Mouse (Mus musculus) heart, adult 11 months (tissue): Measurements from ENCODE around the gene Chchd10.

Source experiments
- DNase-seq: peaks from one replicate; pipeline ENCODE4 v3.0.0; 2022

The Chchd10 gene

GRCm38 (mm10) chr10:75951424-75952050 is 18.6 kb downstream of the Chchd10 start:
- DNase-seq = no peak

GRCm38 (mm10) chr10:75954381-75954811 is 21.5 kb downstream of the Chchd10 start, which contains the start of gene Gm5134:
Gm5134 (plus strand) TSS chr10:75954514.
- DNase-seq = no peak

DNA sequence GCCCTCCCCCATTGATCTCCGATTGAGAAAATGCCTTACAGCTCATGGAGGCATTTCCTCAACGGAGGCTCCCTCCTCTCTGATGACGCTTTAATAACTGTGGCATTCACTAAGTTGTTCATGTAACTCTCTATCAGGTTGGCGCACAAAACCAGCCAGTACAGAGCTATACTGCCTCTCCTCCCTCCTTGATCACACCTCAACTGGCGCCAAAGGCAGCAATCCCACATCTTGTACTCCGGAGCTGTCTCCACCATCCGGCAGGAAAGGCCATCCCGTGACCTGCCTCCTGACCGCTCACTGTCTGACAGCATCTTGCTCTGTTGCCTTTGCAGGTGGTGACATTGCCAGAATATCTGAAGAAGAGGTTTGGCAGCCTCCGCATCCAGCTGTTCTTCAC is 40.9 kb downstream of the Chchd10 start:
- peak; percentile 84 for DNase-seq

GRCm38 (mm10) chr10:75975216-75975615 is 42.3 kb downstream of the Chchd10 start:
- peak; percentile 69 for DNase-seq

- DNase-seq = peak; percentile 84
Measured at GRCm38 (mm10) chr10:75978119-75978834, 45.3 kb downstream of the Chchd10 start.

DNA sequence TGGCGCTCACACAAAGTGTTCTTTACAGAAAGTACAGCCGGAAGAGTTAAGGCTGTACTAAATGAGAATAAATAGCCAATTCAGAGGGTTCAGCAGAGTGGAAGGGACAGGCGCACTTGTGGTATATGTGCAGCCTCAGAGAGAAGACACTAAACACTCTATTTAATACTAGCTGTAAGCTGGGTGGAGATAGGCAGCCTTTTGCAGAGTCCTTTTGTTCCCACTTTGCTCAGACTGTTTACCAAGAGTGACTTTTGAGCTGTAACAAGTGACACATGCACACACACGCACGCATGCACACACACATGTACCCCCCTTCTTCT is 45.9 kb downstream of the Chchd10 start:
- DNase-seq = peak; percentile 40

DNA sequence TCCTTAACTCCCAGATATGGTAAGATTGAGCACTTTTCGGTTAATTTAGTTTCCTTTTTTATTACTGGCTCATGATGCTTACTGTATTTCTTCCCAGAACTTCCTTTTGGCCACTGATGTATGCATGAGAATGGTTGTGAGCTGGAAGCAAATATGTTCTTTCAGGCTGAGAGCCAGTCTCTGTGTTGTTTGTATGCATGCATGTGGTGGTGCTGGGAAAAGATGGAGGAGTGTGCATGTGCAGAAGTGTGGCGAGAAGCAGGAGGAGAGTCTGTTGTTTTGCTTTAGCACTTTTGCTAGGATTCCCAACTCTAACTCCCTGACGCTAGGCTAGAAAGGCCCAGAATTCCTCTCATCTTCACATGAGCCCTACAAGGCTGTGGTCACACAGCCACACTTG is 46.5 kb downstream of the Chchd10 start:
- peak; percentile 4 for DNase-seq
